Mouse (Mus musculus): ENCODE measurements around the gene Tppp. TPM values are rescaled to one million over a fixed set of nuclear protein-coding genes. Genes with fewer than 3 reads are reported as not detected.
A peak's percentile ranks its signal among the peaks of the same experiment; 100 is the strongest.

The Tppp gene
- 1.4 and 2.0 TPM in 2 replicates for polyA plus RNA-seq (2016; fragmentation: Nextera tagmentation; extraction: Ambion mirVana)

GRCm38 (mm10) chr13:74008948-74009718 lies at the start of gene Tppp:
TSS of gene Tppp (plus strand) at chr13:74009407.
- peaks cover 25% of the 10 kb centered on the region for H3K4me1 ChIP-seq
- no peaks in the 10 kb centered on the region for H3K36me3 ChIP-seq (replicated peaks)
- peak within 1 kb of the TSS; percentile 67 for H3K4me3 ChIP-seq
- under 1% methylated on average over 56 of the region's 56 CpGs for WGBS
- peak; percentile 77 for DNase-seq (ENCODE audit: extremely low spot score, low spot score)
- peaks cover 58% of the 10 kb centered on the region for H3K27me3 ChIP-seq (ENCODE audit: poor library complexity, severe bottlenecking)
- H3K9me3 ChIP-seq: no peaks in the 10 kb centered on the region
- H3K27ac ChIP-seq: peak within 1 kb of the TSS; percentile 77

- 93% methylated on average over 10 of the region's 10 CpGs for WGBS
- no peaks in the 10 kb centered on the region for H3K27me3 ChIP-seq (ENCODE audit: poor library complexity, severe bottlenecking)
- peaks cover 70% of the 10 kb centered on the region for H3K36me3 ChIP-seq (replicated peaks)
- no peak for DNase-seq (ENCODE audit: extremely low spot score, low spot score)
- H3K4me3 ChIP-seq: no peak overlapping the region
- H3K9me3 ChIP-seq: no peaks in the 10 kb centered on the region
- H3K27ac ChIP-seq: no peak overlapping the region
- no peaks in the 10 kb centered on the region for H3K4me1 ChIP-seq
Observed at GRCm38 (mm10) chr13:73960117-73960652, 49.0 kb upstream of the Tppp start.

GRCm38 (mm10) chr13:73961177-73961576 lies 48.0 kb upstream of the Tppp start:
- Histone ChIP-seq H3K4me3 (no peak overlapping the region), H3K27ac (no peak overlapping the region), H3K36me3 (replicated peaks) (peaks cover 61% of the 10 kb centered on the region), H3K9me3 (no peaks in the 10 kb centered on the region), H3K4me1 (no peaks in the 10 kb centered on the region), H3K27me3 (ENCODE audit: poor library complexity, severe bottlenecking) (no peaks in the 10 kb centered on the region)
- no peak for DNase-seq (ENCODE audit: extremely low spot score, low spot score)
- 85% methylated on average over 4 of the region's 4 CpGs for WGBS

- H3K36me3 ChIP-seq (replicated peaks): peaks cover 39% of the 10 kb centered on the region
- no peaks in the 10 kb centered on the region for H3K27me3 ChIP-seq (ENCODE audit: poor library complexity, severe bottlenecking)
- no peak within 1 kb of the TSS for H3K4me3 ChIP-seq
- H3K4me1 ChIP-seq: no peaks in the 10 kb centered on the region
- no peaks in the 10 kb centered on the region for H3K9me3 ChIP-seq
- DNase-seq (ENCODE audit: extremely low spot score, low spot score): no peak
- WGBS: 89% methylated on average over 5 of the region's 5 CpGs
- H3K27ac ChIP-seq: no peak within 1 kb of the TSS
Observed at GRCm38 (mm10) chr13:73963551-73963950, 45.7 kb upstream of the Tppp start, which contains the start of gene Zdhhc11. TSS of gene Zdhhc11 (plus strand) at chr13:73963851.

GRCm38 (mm10) chr13:73970545-73971448 lies 38.4 kb upstream of the Tppp start:
- DNase-seq (ENCODE audit: extremely low spot score, low spot score): peak; percentile 59
- H3K4me1 ChIP-seq: 0 out of 2 replicates have a peak, but pooled peaks cover 4% of the 10 kb centered on the region
- H3K36me3 ChIP-seq (replicated peaks): no peaks in the 10 kb centered on the region
- no peak overlapping the region for H3K27ac ChIP-seq
- WGBS: 43% methylated on average over 12 of the region's 12 CpGs
- H3K9me3 ChIP-seq: no peaks in the 10 kb centered on the region
- H3K27me3 ChIP-seq (ENCODE audit: poor library complexity, severe bottlenecking): no peaks in the 10 kb centered on the region
- no peak overlapping the region for H3K4me3 ChIP-seq

- H3K4me3 ChIP-seq: no peak overlapping the region
- H3K27ac ChIP-seq: no peak overlapping the region
- H3K9me3 ChIP-seq: no peaks in the 10 kb centered on the region
- DNase-seq (ENCODE audit: extremely low spot score, low spot score): no peak
- H3K4me1 ChIP-seq: 0 out of 2 replicates have a peak, but pooled peaks cover 4% of the 10 kb centered on the region
- 87% methylated on average over 3 of the region's 3 CpGs for WGBS
- no peaks in the 10 kb centered on the region for H3K27me3 ChIP-seq (ENCODE audit: poor library complexity, severe bottlenecking)
- H3K36me3 ChIP-seq (replicated peaks): no peaks in the 10 kb centered on the region
Observed at GRCm38 (mm10) chr13:73974523-73974922, 34.7 kb upstream of the Tppp start.

GRCm38 (mm10) chr13:73976935-73977334 lies 32.3 kb upstream of the Tppp start:
- DNase-seq (ENCODE audit: extremely low spot score, low spot score): no peak
- Histone ChIP-seq H3K4me1 (no peaks in the 10 kb centered on the region), H3K4me3 (no peak overlapping the region), H3K27me3 (ENCODE audit: poor library complexity, severe bottlenecking) (no peaks in the 10 kb centered on the region), H3K27ac (no peak overlapping the region), H3K36me3 (replicated peaks) (no peaks in the 10 kb centered on the region), H3K9me3 (no peaks in the 10 kb centered on the region)
- WGBS: 92% methylated on average over 5 of the region's 5 CpGs

- Histone ChIP-seq H3K4me1 (no peaks in the 10 kb centered on the region), H3K4me3 (no peak overlapping the region), H3K27ac (no peak overlapping the region), H3K27me3 (ENCODE audit: poor library complexity, severe bottlenecking) (no peaks in the 10 kb centered on the region), H3K36me3 (replicated peaks) (no peaks in the 10 kb centered on the region), H3K9me3 (no peaks in the 10 kb centered on the region)
- DNase-seq (ENCODE audit: extremely low spot score, low spot score): no peak
- WGBS: 83% methylated on average over 5 of the region's 5 CpGs
Observed at GRCm38 (mm10) chr13:73990325-73990724, 18.9 kb upstream of the Tppp start.

GRCm38 (mm10) chr13:73990761-73991160 lies 18.4 kb upstream of the Tppp start:
- Histone ChIP-seq H3K27ac (no peak overlapping the region), H3K36me3 (replicated peaks) (no peaks in the 10 kb centered on the region), H3K4me1 (no peaks in the 10 kb centered on the region), H3K9me3 (no peaks in the 10 kb centered on the region), H3K27me3 (ENCODE audit: poor library complexity, severe bottlenecking) (no peaks in the 10 kb centered on the region), H3K4me3 (no peak overlapping the region)
- 92% methylated on average over 2 of the region's 2 CpGs for WGBS
- DNase-seq (ENCODE audit: extremely low spot score, low spot score): no peak

- Histone ChIP-seq H3K4me1 (no peaks in the 10 kb centered on the region), H3K27me3 (ENCODE audit: poor library complexity, severe bottlenecking) (no peaks in the 10 kb centered on the region), H3K27ac (no peak overlapping the region), H3K9me3 (no peaks in the 10 kb centered on the region), H3K4me3 (no peak overlapping the region), H3K36me3 (replicated peaks) (no peaks in the 10 kb centered on the region)
- 87% methylated on average over 5 of the region's 5 CpGs for WGBS
- no peak for DNase-seq (ENCODE audit: extremely low spot score, low spot score)
Observed at GRCm38 (mm10) chr13:73991267-73991666, 17.9 kb upstream of the Tppp start.

- H3K27me3 ChIP-seq (ENCODE audit: poor library complexity, severe bottlenecking): no peaks in the 10 kb centered on the region
- no peaks in the 10 kb centered on the region for H3K4me1 ChIP-seq
- no peaks in the 10 kb centered on the region for H3K9me3 ChIP-seq
- no peak overlapping the region for H3K27ac ChIP-seq
- no peaks in the 10 kb centered on the region for H3K36me3 ChIP-seq (replicated peaks)
- WGBS: 89% methylated on average over 4 of the region's 4 CpGs
- no peak overlapping the region for H3K4me3 ChIP-seq
- no peak for DNase-seq (ENCODE audit: extremely low spot score, low spot score)
Observed at GRCm38 (mm10) chr13:73996456-73996855, 12.8 kb upstream of the Tppp start.

GRCm38 (mm10) chr13:74000519-74000918 lies 8.7 kb upstream of the Tppp start:
- H3K4me1 ChIP-seq: no peaks in the 10 kb centered on the region
- no peak overlapping the region for H3K27ac ChIP-seq
- H3K36me3 ChIP-seq (replicated peaks): no peaks in the 10 kb centered on the region
- DNase-seq (ENCODE audit: extremely low spot score, low spot score): no peak
- H3K27me3 ChIP-seq (ENCODE audit: poor library complexity, severe bottlenecking): no peaks in the 10 kb centered on the region
- H3K9me3 ChIP-seq: no peaks in the 10 kb centered on the region
- H3K4me3 ChIP-seq: no peak overlapping the region

Measured in forebrain, embryonic 10.5 days (tissue).